Mouse (Mus musculus) forebrain, embryonic 14.5 days (tissue): ENCODE results near the gene Vpreb2. TPM values are rescaled to one million over a fixed set of nuclear protein-coding genes. Genes with fewer than 3 reads are reported as not detected.

Experiments used
- ATAC-seq: fragments of 200-750 bp; cut with Nextera tagmentation; 2 replicates; pipeline ENCODE4 v1.8.0; 2017; ENCODE audit warnings: mild to moderate bottlenecking, moderate library complexity
- DNase-seq: peaks from one replicate; pipeline ENCODE4 v3.0.0-alpha.2; 2015; ENCODE audit warnings: low spot score
- H3K27ac ChIP-seq: fragments of 300-500 bp; sonication (generic); 2 replicates; pipeline ENCODE4 v1.5.1; 2014; ENCODE audit warnings: low read depth, mild to moderate bottlenecking, control low read depth, low read length, moderate library complexity
- H3K27me3 ChIP-seq: fragments of 300-500 bp; sonication (generic); replicated peaks from 2 replicates; pipeline ENCODE4 v1.6.1; 2014; ENCODE audit warnings: low read length, control low read depth, mixed read lengths; ENCODE audit not compliant: control insufficient read depth, insufficient read depth
- H3K36me3 ChIP-seq: fragments of 300-500 bp; sonication (generic); 2 replicates; pipeline ENCODE4 v1.6.1; 2014; ENCODE audit warnings: low read length, control low read depth; ENCODE audit not compliant: control insufficient read depth, insufficient read depth
- H3K4me1 ChIP-seq: fragments of 300-500 bp; sonication (generic); 2 replicates; pipeline ENCODE4 v1.6.1; 2014; ENCODE audit warnings: antibody characterized with exemption, low read length, control low read depth; ENCODE audit not compliant: control insufficient read depth, insufficient read depth
- H3K4me2 ChIP-seq: fragments of 300-500 bp; sonication (generic); 2 replicates; pipeline ENCODE4 v1.6.1; 2014; ENCODE audit warnings: mild to moderate bottlenecking, control low read depth, low read length
- H3K4me3 ChIP-seq: fragments of 300-500 bp; sonication (generic); 2 replicates; pipeline ENCODE4 v1.5.1; 2014; ENCODE audit warnings: low read depth, low read length, control low read depth
- H3K9ac ChIP-seq: fragments of 300-500 bp; sonication (generic); 2 replicates; pipeline ENCODE4 v1.6.1; 2014; ENCODE audit warnings: mild to moderate bottlenecking, low read length, control low read depth, moderate library complexity
- H3K9me3 ChIP-seq: fragments of 300-500 bp; sonication (generic); replicated peaks from 2 replicates; pipeline ENCODE4 v1.6.1; 2016; ENCODE audit warnings: low read length, control low read depth, mixed read lengths; ENCODE audit not compliant: control insufficient read depth
- WGBS: fragments of 180-500 bp; shearing (Covaris S2); extraction: QIAGEN DNeasy Blood & Tissue Kit; methylation state at CpG from one replicate; pipeline ENCODE4 v1.1.7; 2014; 5-methylcytosine and 5-hydroxymethylcytosine counted together
- polyA plus RNA-seq: library from polyadenylated mRNA; unstranded; fragments of >200 nt; fragmentation: Nextera tagmentation; extraction: Ambion mirVana; gene quantifications from 2 replicates; pipeline ENCODE4 v1.2.1, GENCODE M21; 2014

Vpreb2 gene
- 0.32 TPM in 1 of 2 replicates, not detected in the other for polyA plus RNA-seq

- no peaks in the 10 kb centered on the region for H3K27me3 ChIP-seq
- no peak within 1 kb of the TSS for H3K27ac ChIP-seq
- no peak for DNase-seq
- no peak within 1 kb of the TSS for H3K4me2 ChIP-seq
- H3K9me3 ChIP-seq, result no peaks in the 10 kb centered on the region
- 48% methylated on average over 1 of the region's 1 CpGs for WGBS
- no peaks in the 10 kb centered on the region for H3K36me3 ChIP-seq
- ATAC-seq, result no peak
- H3K4me1 ChIP-seq, result no peaks in the 10 kb centered on the region
- no peak within 1 kb of the TSS for H3K9ac ChIP-seq
- no peak within 1 kb of the TSS for H3K4me3 ChIP-seq
Observed at GRCm38 (mm10) chr16:17980128-17980527, at the start of gene Vpreb2. Gene Vpreb2, plus strand, starts transcription at chr16:17980428.

- H3K4me1 ChIP-seq, result peaks cover 1% of the 10 kb centered on the region
- ATAC-seq (no peak), DNase-seq (no peak)
- H3K4me2 ChIP-seq, result no peak overlapping the region
- no peak overlapping the region for H3K9ac ChIP-seq
- no peaks in the 10 kb centered on the region for H3K36me3 ChIP-seq
- H3K27me3 ChIP-seq, result no peaks in the 10 kb centered on the region; the same call in 1 of the 2 replicates
- H3K4me3 ChIP-seq, result no peak overlapping the region
- WGBS, result 59% methylated on average over 5 of the region's 5 CpGs
- H3K9me3 ChIP-seq, result no peaks in the 10 kb centered on the region
- no peak overlapping the region for H3K27ac ChIP-seq
Observed at GRCm38 (mm10) chr16:17931906-17932460, 48.2 kb upstream of the Vpreb2 start.

- 75% methylated on average over 9 of the region's 9 CpGs for WGBS
- no peak for ATAC-seq
- H3K9me3 ChIP-seq, result no peaks in the 10 kb centered on the region
- H3K4me2 ChIP-seq, result no peak overlapping the region
- no peaks in the 10 kb centered on the region; the same call in 1 of the 2 replicates for H3K27me3 ChIP-seq
- no peaks in the 10 kb centered on the region for H3K36me3 ChIP-seq
- no peaks in the 10 kb centered on the region; the same call in 1 of the 2 replicates for H3K4me1 ChIP-seq
- H3K27ac ChIP-seq, result no peak overlapping the region
- no peak for DNase-seq
- H3K4me3 ChIP-seq, result no peak overlapping the region
- H3K9ac ChIP-seq, result no peak overlapping the region
Observed at GRCm38 (mm10) chr16:17933594-17934444, 46.4 kb upstream of the Vpreb2 start.

GRCm38 (mm10) chr16:17934445-17934910, 45.8 kb upstream of the Vpreb2 start:
- no peak overlapping the region for H3K27ac ChIP-seq
- WGBS, result 66% methylated on average over 3 of the region's 3 CpGs
- no peaks in the 10 kb centered on the region for H3K4me1 ChIP-seq
- DNase-seq (no peak), ATAC-seq (no peak)
- no peak overlapping the region for H3K4me2 ChIP-seq
- H3K27me3 ChIP-seq, result no peaks in the 10 kb centered on the region; the same call in 1 of the 2 replicates
- H3K36me3 ChIP-seq, result no peaks in the 10 kb centered on the region
- no peak overlapping the region for H3K9ac ChIP-seq
- no peaks in the 10 kb centered on the region for H3K9me3 ChIP-seq
- H3K4me3 ChIP-seq, result no peak overlapping the region

GRCm38 (mm10) chr16:17936776-17937175, 43.5 kb upstream of the Vpreb2 start:
- Histone ChIP-seq H3K9ac (no peak overlapping the region), H3K4me1 (no peaks in the 10 kb centered on the region), H3K27me3 (no peaks in the 10 kb centered on the region; the same call in 1 of the 2 replicates), H3K36me3 (no peaks in the 10 kb centered on the region), H3K4me3 (no peak overlapping the region), H3K27ac (no peak overlapping the region), H3K4me2 (no peak overlapping the region), H3K9me3 (no peaks in the 10 kb centered on the region)
- ATAC-seq (no peak), DNase-seq (no peak)
- 87% methylated on average over 10 of the region's 10 CpGs for WGBS

- H3K9me3 ChIP-seq, result no peaks in the 10 kb centered on the region
- ATAC-seq (no peak), DNase-seq (no peak)
- H3K4me2 ChIP-seq, result no peak overlapping the region
- H3K36me3 ChIP-seq, result no peaks in the 10 kb centered on the region
- no peak overlapping the region for H3K4me3 ChIP-seq
- H3K4me1 ChIP-seq, result no peaks in the 10 kb centered on the region
- H3K27me3 ChIP-seq, result no peaks in the 10 kb centered on the region; the same call in 1 of the 2 replicates
- H3K27ac ChIP-seq, result no peak overlapping the region
- 83% methylated on average over 7 of the region's 7 CpGs for WGBS
- H3K9ac ChIP-seq, result no peak overlapping the region
Observed at GRCm38 (mm10) chr16:17938187-17938586, 42.0 kb upstream of the Vpreb2 start.

- Histone ChIP-seq H3K27me3 (no peaks in the 10 kb centered on the region; the same call in 1 of the 2 replicates), H3K4me2 (no peak overlapping the region), H3K9ac (no peak overlapping the region), H3K4me3 (no peak overlapping the region), H3K9me3 (no peaks in the 10 kb centered on the region), H3K27ac (no peak overlapping the region), H3K4me1 (no peaks in the 10 kb centered on the region), H3K36me3 (no peaks in the 10 kb centered on the region)
- WGBS, result 8% methylated on average over 7 of the region's 7 CpGs
- DNase-seq (peak; percentile 70), ATAC-seq (peak; percentile 79; the same call in 1 of the 2 replicates)
Observed at GRCm38 (mm10) chr16:17938821-17939220, 41.4 kb upstream of the Vpreb2 start.

- WGBS, result 43% methylated on average over 9 of the region's 9 CpGs
- DNase-seq (no peak), ATAC-seq (0 out of 2 replicates have a peak, but pooled peaks have one; percentile 26)
- Histone ChIP-seq H3K27ac (0 out of 2 replicates have a peak overlapping the region, but pooled peaks have one; percentile 5), H3K27me3 (no peaks in the 10 kb centered on the region; the same call in 1 of the 2 replicates), H3K4me2 (no peak overlapping the region), H3K36me3 (no peaks in the 10 kb centered on the region), H3K9ac (no peak overlapping the region), H3K9me3 (no peaks in the 10 kb centered on the region), H3K4me1 (no peaks in the 10 kb centered on the region), H3K4me3 (no peak overlapping the region)
Observed at GRCm38 (mm10) chr16:17939255-17939751, 40.9 kb upstream of the Vpreb2 start.
